Mouse (Mus musculus): ENCODE results near the gene Tmcc3. TPM values are rescaled to one million over a fixed set of nuclear protein-coding genes. Genes with fewer than 3 reads are reported as not detected.
A peak's percentile ranks its signal among the peaks of the same experiment; 100 is the strongest.

Gene Tmcc3
- polyA plus RNA-seq, 1 experiment from 2014 or later: 20.8 TPM

DNA sequence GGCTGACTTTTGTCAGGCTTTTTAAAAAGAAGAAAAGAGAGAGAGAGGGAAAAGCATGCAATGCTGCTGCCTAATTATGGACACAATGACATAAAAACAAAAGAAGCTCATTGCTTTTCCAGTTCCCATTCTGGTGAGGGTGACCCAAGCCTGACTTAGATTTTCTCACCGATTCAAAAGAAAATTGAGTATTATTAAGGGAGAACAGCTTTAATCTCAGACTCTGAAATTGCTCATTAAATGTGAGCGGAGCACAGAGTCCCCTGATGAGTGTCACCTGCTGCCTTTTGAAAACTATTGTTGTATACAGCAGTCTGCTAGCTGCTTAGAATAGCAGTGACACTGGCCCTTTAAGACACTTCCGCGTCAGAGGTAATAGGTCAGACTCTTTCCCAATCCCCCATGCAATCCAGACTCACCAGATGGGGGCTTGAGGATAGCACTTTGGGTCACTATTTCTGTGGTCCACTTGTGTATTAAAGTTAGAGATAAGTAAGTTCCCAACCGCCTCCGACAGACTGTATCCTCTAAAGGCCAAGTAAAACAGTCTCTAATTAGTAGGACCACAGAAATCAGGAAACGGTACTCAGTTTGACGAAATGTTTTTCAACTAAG lies 185.2 kb downstream of the Tmcc3 start:
- H3K36me3 ChIP-seq (ENCODE audit: control insufficient read depth, insufficient read depth, low read length): no peaks in the 10 kb centered on the region
- H3K27ac ChIP-seq (replicated peaks): no peak overlapping the region
- WGBS: 84% methylated on average over 8 of the region's 8 CpGs
- no peak overlapping the region for H3K9ac ChIP-seq (ENCODE audit: low read length)
- TF ChIP-seq CTCF (IDR thresholded peaks at IDR 0.05; ENCODE audit: low read depth): no peak
- TF ChIP-seq EP300 (optimal IDR thresholded peaks at IDR 0.05): no peak
- H3K4me3 ChIP-seq (ENCODE audit: low read depth, low read length): no peak overlapping the region
- no peak overlapping the region for H3K4me2 ChIP-seq (replicated peaks; ENCODE audit: low read depth)
- H3K27me3 ChIP-seq (ENCODE audit: control insufficient read depth, insufficient read depth, low read length): no peaks in the 10 kb centered on the region
- ATAC-seq (ENCODE audit: low FRiP score, low TSS enrichment) (no peak), DNase-seq (ENCODE audit: low spot score) (no peak)
- no peaks in the 10 kb centered on the region for H3K9me3 ChIP-seq (ENCODE audit: control insufficient read depth, low read length)
- H3K4me1 ChIP-seq (replicated peaks; ENCODE audit: control insufficient read depth, insufficient read depth): no peaks in the 10 kb centered on the region; the same call in 1 of the 2 replicates

DNA sequence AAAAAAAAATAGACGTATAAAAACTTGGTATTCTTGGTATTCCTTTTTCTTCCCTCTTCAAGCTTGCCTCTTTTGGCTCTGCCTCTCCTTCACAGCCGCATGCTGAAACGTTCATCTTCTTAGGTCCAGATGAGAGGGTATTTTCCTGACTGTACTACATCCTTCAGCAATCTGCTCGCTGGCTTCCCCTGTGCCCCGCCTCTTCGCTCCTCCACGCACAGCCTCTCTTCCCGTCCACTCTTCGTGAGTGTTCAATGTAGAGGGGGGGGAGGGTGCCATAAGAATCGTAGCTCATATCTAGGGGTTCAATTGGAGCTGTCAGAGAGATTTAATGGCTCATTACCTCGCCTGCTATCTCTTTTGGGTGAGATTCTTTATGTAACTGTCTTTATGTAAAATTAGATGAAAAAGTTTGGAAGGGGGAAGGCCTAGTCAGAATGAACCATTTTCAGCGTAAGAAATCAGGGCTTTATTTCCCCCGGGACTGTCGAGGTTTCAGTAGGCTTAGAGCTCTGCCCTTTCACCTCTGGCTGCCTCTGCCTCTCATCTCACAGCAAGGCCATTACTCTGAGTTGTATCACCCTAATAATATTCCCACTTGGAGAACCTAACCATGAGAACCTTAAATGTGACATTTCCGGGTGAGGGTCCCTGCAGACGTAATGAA lies 188.6 kb downstream of the Tmcc3 start:
- H3K36me3 ChIP-seq (ENCODE audit: control insufficient read depth, insufficient read depth, low read length): no peaks in the 10 kb centered on the region
- no peak overlapping the region for H3K4me3 ChIP-seq (ENCODE audit: low read depth, low read length)
- H3K27me3 ChIP-seq (ENCODE audit: control insufficient read depth, insufficient read depth, low read length): no peaks in the 10 kb centered on the region
- H3K4me2 ChIP-seq (replicated peaks; ENCODE audit: low read depth): no peak overlapping the region
- H3K9me3 ChIP-seq (ENCODE audit: control insufficient read depth, low read length): no peaks in the 10 kb centered on the region
- H3K9ac ChIP-seq (ENCODE audit: low read length): no peak overlapping the region
- DNase-seq (ENCODE audit: low spot score) (no peak), ATAC-seq (ENCODE audit: low FRiP score, low TSS enrichment) (no peak)
- 43% methylated on average over 16 of the region's 16 CpGs for WGBS
- no peaks in the 10 kb centered on the region for H3K4me1 ChIP-seq (replicated peaks; ENCODE audit: control insufficient read depth, insufficient read depth)
- H3K27ac ChIP-seq (replicated peaks): no peak overlapping the region
- TF ChIP-seq EP300 (optimal IDR thresholded peaks at IDR 0.05): no peak
- TF ChIP-seq CTCF (IDR thresholded peaks at IDR 0.05; ENCODE audit: low read depth): no peak

DNA sequence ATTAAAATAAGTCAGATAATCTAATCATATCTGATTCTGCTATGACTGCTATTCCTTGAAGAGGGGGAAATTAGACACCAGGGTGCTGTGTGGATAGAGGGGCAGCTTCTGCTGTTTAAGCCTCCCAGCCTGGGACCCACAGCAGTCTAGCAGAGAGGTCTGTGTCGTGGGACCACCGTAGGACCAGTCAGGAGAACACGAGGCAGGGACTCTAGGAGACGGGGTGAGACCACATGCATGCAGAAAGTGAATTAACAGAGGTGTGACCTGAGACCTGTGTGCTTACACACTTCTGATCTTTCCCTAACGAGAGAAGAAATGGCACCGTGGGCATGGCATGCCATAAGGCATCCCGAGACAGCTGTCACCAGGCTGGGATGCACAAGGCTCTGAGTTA lies 189.1 kb downstream of the Tmcc3 start:
- no peak overlapping the region for H3K4me3 ChIP-seq (ENCODE audit: low read depth, low read length)
- H3K27ac ChIP-seq (replicated peaks): no peak overlapping the region
- H3K9ac ChIP-seq (ENCODE audit: low read length): no peak overlapping the region
- WGBS: 86% methylated on average over 7 of the region's 7 CpGs
- H3K9me3 ChIP-seq (ENCODE audit: control insufficient read depth, low read length): no peaks in the 10 kb centered on the region
- DNase-seq (ENCODE audit: low spot score) (no peak), ATAC-seq (ENCODE audit: low FRiP score, low TSS enrichment) (peak; percentile 10; the same call in 1 of the 2 replicates)
- TF ChIP-seq EP300 (optimal IDR thresholded peaks at IDR 0.05) (no peak), CTCF (IDR thresholded peaks at IDR 0.05; ENCODE audit: low read depth) (no peak)
- no peaks in the 10 kb centered on the region for H3K36me3 ChIP-seq (ENCODE audit: control insufficient read depth, insufficient read depth, low read length)
- H3K4me2 ChIP-seq (replicated peaks; ENCODE audit: low read depth): no peak overlapping the region
- H3K4me1 ChIP-seq (replicated peaks; ENCODE audit: control insufficient read depth, insufficient read depth): no peaks in the 10 kb centered on the region
- no peaks in the 10 kb centered on the region for H3K27me3 ChIP-seq (ENCODE audit: control insufficient read depth, insufficient read depth, low read length)

DNA sequence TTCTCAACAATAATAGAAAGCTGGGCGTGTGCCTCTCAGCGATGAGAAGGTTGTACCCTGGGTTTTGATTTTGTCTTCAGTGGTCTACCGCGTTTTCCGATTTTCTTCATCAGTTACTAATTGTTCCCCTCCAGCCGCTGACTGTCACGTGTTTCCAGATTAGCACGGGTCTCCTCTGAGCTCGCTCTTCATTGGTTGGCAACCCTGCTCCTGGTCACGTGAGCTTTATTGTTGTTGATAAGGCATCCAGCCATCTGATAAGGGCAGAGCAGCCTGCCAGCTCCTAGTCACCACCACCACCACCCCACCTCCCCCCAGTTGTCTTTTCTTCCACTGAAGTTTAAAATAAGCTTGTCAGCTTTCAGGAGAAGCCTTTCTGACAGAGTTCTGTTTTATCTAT lies 190.0 kb downstream of the Tmcc3 start:
- ATAC-seq (ENCODE audit: low FRiP score, low TSS enrichment): no peak
- H3K27me3 ChIP-seq (ENCODE audit: control insufficient read depth, insufficient read depth, low read length): no peaks in the 10 kb centered on the region
- WGBS: 78% methylated on average over 10 of the region's 10 CpGs
- H3K9me3 ChIP-seq (ENCODE audit: control insufficient read depth, low read length): no peaks in the 10 kb centered on the region
- H3K9ac ChIP-seq (ENCODE audit: low read length): no peak overlapping the region
- H3K27ac ChIP-seq (replicated peaks): no peak overlapping the region
- no peak for DNase-seq (ENCODE audit: low spot score)
- H3K4me2 ChIP-seq (replicated peaks; ENCODE audit: low read depth): no peak overlapping the region
- no peaks in the 10 kb centered on the region for H3K4me1 ChIP-seq (replicated peaks; ENCODE audit: control insufficient read depth, insufficient read depth)
- H3K36me3 ChIP-seq (ENCODE audit: control insufficient read depth, insufficient read depth, low read length): no peaks in the 10 kb centered on the region
- no peak overlapping the region for H3K4me3 ChIP-seq (ENCODE audit: low read depth, low read length)
- no peak for TF ChIP-seq EP300 (optimal IDR thresholded peaks at IDR 0.05)
- TF ChIP-seq CTCF (IDR thresholded peaks at IDR 0.05; ENCODE audit: low read depth): no peak

DNA sequence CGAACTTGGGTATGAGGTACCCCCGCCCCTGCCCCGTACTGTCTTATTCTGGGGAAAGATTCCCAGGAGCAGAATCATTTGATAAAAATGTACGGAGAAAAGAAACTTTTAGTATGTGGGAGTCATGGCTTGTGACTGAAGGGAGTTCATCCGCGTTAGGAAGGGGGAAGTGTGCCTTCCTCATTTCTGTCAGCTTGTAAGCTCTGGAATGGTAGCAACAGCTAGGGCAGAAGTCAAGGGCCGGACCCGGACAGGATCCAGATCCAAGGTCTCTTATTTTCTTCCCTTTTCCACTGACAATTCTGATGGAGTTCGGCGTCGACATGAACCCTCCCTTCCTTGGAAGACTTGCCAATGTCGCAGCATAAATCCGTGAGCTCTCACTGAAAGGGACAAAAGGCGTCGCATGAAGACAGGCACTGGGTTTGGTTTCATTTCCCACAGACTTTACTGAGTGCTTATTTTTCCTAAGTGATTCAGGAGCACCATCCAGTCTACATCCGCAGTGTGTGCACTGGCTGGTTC lies 193.6 kb downstream of the Tmcc3 start:
- Histone ChIP-seq H3K36me3 (ENCODE audit: control insufficient read depth, insufficient read depth, low read length) (no peaks in the 10 kb centered on the region), H3K9ac (ENCODE audit: low read length) (no peak overlapping the region), H3K4me2 (replicated peaks; ENCODE audit: low read depth) (no peak overlapping the region), H3K4me3 (ENCODE audit: low read depth, low read length) (no peak overlapping the region), H3K27ac (replicated peaks) (no peak overlapping the region), H3K9me3 (ENCODE audit: control insufficient read depth, low read length) (no peaks in the 10 kb centered on the region), H3K27me3 (ENCODE audit: control insufficient read depth, insufficient read depth, low read length) (no peaks in the 10 kb centered on the region), H3K4me1 (replicated peaks; ENCODE audit: control insufficient read depth, insufficient read depth) (no peaks in the 10 kb centered on the region)
- DNase-seq (ENCODE audit: low spot score) (no peak), ATAC-seq (ENCODE audit: low FRiP score, low TSS enrichment) (no peak)
- TF ChIP-seq CTCF (IDR thresholded peaks at IDR 0.05; ENCODE audit: low read depth) (no peak), EP300 (optimal IDR thresholded peaks at IDR 0.05) (no peak)
- 70% methylated on average over 16 of the region's 16 CpGs for WGBS

DNA sequence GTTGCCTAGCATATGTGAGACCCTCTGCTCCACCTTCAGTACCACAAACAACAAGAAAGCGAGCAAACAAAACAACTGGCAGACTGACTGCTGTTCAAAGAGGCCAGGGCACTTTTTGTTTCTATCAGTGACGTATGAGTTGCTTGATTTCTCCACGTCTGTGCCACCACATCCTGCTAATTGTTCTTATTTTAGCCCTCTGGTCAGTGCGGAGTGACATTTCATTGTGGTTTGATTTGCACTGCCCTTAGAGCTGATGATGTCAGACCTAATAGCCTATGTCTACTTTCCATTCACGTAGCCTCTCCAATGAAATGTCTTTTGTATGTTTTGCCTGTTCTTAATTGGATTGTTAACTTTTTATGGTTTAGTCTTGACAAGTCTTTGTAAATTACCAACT lies 197.1 kb downstream of the Tmcc3 start:
- H3K9me3 ChIP-seq (ENCODE audit: control insufficient read depth, low read length): no peaks in the 10 kb centered on the region
- WGBS: 72% methylated on average over 5 of the region's 5 CpGs

More for the DNA sequence above, 197.1 kb downstream of the Tmcc3 start:
- ATAC-seq (ENCODE audit: low FRiP score, low TSS enrichment) (no peak), DNase-seq (ENCODE audit: low spot score) (no peak)
- no peak overlapping the region for H3K27ac ChIP-seq (replicated peaks)
- no peaks in the 10 kb centered on the region for H3K4me1 ChIP-seq (replicated peaks; ENCODE audit: control insufficient read depth, insufficient read depth)
- no peaks in the 10 kb centered on the region for H3K27me3 ChIP-seq (ENCODE audit: control insufficient read depth, insufficient read depth, low read length)
- TF ChIP-seq CTCF (IDR thresholded peaks at IDR 0.05; ENCODE audit: low read depth) (no peak), EP300 (optimal IDR thresholded peaks at IDR 0.05) (no peak)
- H3K4me3 ChIP-seq (ENCODE audit: low read depth, low read length): no peak overlapping the region
- no peak overlapping the region for H3K4me2 ChIP-seq (replicated peaks; ENCODE audit: low read depth)
- H3K36me3 ChIP-seq (ENCODE audit: control insufficient read depth, insufficient read depth, low read length): no peaks in the 10 kb centered on the region
- H3K9ac ChIP-seq (ENCODE audit: low read length): no peak overlapping the region

Measured in stomach, postnatal 0 days (tissue).